Mouse (Mus musculus): ENCODE data around the gene Ar. TPM values are rescaled to one million over a fixed set of nuclear protein-coding genes. Genes with fewer than 3 reads are reported as not detected.
A peak's percentile ranks its signal among the peaks of the same experiment; 100 is the strongest.

The Ar gene
- 0.20 and 0.26 TPM in 2 replicates for polyA plus RNA-seq (2015; fragmentation: Nextera tagmentation; extraction: Ambion mirVana)

- 0 out of 2 replicates have a peak, but pooled peaks have one; percentile 23 for ATAC-seq
- no peaks in the 10 kb centered on the region for H3K9me3 ChIP-seq
- WGBS: 14% methylated on average over 21 of the region's 27 CpGs
- H3K27ac ChIP-seq: no peak within 1 kb of the TSS
- peak within 1 kb of the TSS; percentile 70 for H3K4me2 ChIP-seq (replicated peaks)
- H3K9ac ChIP-seq: no peak within 1 kb of the TSS
- peaks cover 26% of the 10 kb centered on the region for H3K27me3 ChIP-seq (replicated peaks)
- H3K36me3 ChIP-seq: no peaks in the 10 kb centered on the region
- H3K4me3 ChIP-seq (replicated peaks): peak within 1 kb of the TSS; percentile 35
- H3K4me1 ChIP-seq (replicated peaks): 0 out of 2 replicates have a peak, but pooled peaks cover 7% of the 10 kb centered on the region
These were observed at the start of gene Ar for GRCm38 (mm10) chrX:98148531-98149342. Ar (plus strand) TSS chrX:98148769.

DNA sequence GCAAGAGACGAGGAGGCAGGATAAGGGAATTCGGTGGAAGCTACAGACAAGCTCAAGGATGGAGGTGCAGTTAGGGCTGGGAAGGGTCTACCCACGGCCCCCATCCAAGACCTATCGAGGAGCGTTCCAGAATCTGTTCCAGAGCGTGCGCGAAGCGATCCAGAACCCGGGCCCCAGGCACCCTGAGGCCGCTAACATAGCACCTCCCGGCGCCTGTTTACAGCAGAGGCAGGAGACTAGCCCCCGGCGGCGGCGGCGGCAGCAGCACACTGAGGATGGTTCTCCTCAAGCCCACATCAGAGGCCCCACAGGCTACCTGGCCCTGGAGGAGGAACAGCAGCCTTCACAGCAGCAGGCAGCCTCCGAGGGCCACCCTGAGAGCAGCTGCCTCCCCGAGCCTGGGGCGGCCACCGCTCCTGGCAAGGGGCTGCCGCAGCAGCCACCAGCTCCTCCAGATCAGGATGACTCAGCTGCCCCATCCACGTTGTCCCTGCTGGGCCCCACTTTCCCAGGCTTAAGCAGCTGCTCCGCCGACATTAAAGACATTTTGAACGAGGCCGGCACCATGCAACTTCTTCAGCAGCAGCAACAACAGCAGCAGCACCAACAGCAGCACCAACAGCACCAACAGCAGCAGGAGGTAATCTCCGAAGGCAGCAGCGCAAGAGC, 1.3 kb downstream of the Ar start:
- Histone ChIP-seq H3K27me3 (replicated peaks) (peaks cover 26% of the 10 kb centered on the region), H3K4me1 (replicated peaks) (0 out of 2 replicates have a peak, but pooled peaks cover 7% of the 10 kb centered on the region), H3K27ac (no peak overlapping the region), H3K9ac (no peak overlapping the region), H3K4me3 (replicated peaks) (peak overlapping the region; percentile 29), H3K36me3 (no peaks in the 10 kb centered on the region), H3K4me2 (replicated peaks) (peak overlapping the region; percentile 70), H3K9me3 (no peaks in the 10 kb centered on the region)
- 21% methylated on average over 30 of the region's 30 CpGs for WGBS
- ATAC-seq: 0 out of 2 replicates have a peak, but pooled peaks have one; percentile 39

DNA sequence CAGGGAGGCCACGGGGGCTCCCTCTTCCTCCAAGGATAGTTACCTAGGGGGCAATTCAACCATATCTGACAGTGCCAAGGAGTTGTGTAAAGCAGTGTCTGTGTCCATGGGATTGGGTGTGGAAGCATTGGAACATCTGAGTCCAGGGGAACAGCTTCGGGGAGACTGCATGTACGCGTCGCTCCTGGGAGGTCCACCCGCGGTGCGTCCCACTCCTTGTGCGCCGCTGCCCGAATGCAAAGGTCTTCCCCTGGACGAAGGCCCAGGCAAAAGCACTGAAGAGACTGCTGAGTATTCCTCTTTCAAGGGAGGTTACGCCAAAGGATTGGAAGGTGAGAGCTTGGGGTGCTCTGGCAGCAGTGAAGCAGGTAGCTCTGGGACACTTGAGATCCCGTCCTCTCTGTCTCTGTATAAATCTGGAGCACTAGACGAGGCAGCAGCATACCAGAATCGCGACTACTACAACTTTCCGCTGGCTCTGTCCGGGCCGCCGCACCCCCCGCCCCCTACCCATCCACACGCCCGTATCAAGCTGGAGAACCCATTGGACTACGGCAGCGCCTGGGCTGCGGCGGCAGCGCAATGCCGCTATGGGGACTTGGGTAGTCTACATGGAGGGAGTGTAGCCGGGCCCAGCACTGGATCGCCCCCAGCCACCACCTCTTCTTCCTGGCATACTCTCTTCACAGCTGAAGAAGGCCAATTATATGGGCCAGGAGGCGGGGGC, 2.0 kb downstream of the Ar start:
- H3K4me1 ChIP-seq (replicated peaks): 0 out of 2 replicates have a peak, but pooled peaks cover 7% of the 10 kb centered on the region
- no peaks in the 10 kb centered on the region for H3K36me3 ChIP-seq
- peaks cover 26% of the 10 kb centered on the region for H3K27me3 ChIP-seq (replicated peaks)
- WGBS: 20% methylated on average over 33 of the region's 33 CpGs
- no peaks in the 10 kb centered on the region for H3K9me3 ChIP-seq
- no peak overlapping the region for H3K27ac ChIP-seq
- ATAC-seq: no peak
- H3K9ac ChIP-seq: no peak overlapping the region
- H3K4me3 ChIP-seq (replicated peaks): peak overlapping the region; percentile 29
- H3K4me2 ChIP-seq (replicated peaks): peak overlapping the region; percentile 70

- H3K4me1 ChIP-seq (replicated peaks): no peaks in the 10 kb centered on the region
- H3K4me2 ChIP-seq (replicated peaks): no peak overlapping the region
- H3K27me3 ChIP-seq (replicated peaks): no peaks in the 10 kb centered on the region
- H3K36me3 ChIP-seq: no peaks in the 10 kb centered on the region
- ATAC-seq: no peak
- H3K9me3 ChIP-seq: no peaks in the 10 kb centered on the region
- H3K9ac ChIP-seq: no peak overlapping the region
- H3K4me3 ChIP-seq (replicated peaks): no peak overlapping the region
- no peak overlapping the region for H3K27ac ChIP-seq
These were observed 41.2 kb downstream of the Ar start for GRCm38 (mm10) chrX:98189759-98190158.

- no peak overlapping the region for H3K9ac ChIP-seq
- 65% methylated on average over 3 of the region's 3 CpGs for WGBS
- H3K27ac ChIP-seq: no peak overlapping the region
- H3K4me3 ChIP-seq (replicated peaks): no peak overlapping the region
- H3K4me1 ChIP-seq (replicated peaks): no peaks in the 10 kb centered on the region
- no peaks in the 10 kb centered on the region for H3K27me3 ChIP-seq (replicated peaks)
- no peak for ATAC-seq
- no peak overlapping the region for H3K4me2 ChIP-seq (replicated peaks)
- H3K9me3 ChIP-seq: no peaks in the 10 kb centered on the region
- H3K36me3 ChIP-seq: no peaks in the 10 kb centered on the region
These were observed 57.2 kb downstream of the Ar start for GRCm38 (mm10) chrX:98205766-98206165.

- H3K4me2 ChIP-seq (replicated peaks): no peak overlapping the region
- WGBS: 72% methylated on average over 4 of the region's 4 CpGs
- no peak overlapping the region for H3K9ac ChIP-seq
- ATAC-seq: no peak
- H3K36me3 ChIP-seq: no peaks in the 10 kb centered on the region
- no peaks in the 10 kb centered on the region for H3K4me1 ChIP-seq (replicated peaks)
- H3K27me3 ChIP-seq (replicated peaks): no peaks in the 10 kb centered on the region
- H3K9me3 ChIP-seq: no peaks in the 10 kb centered on the region
- no peak overlapping the region for H3K27ac ChIP-seq
- no peak overlapping the region for H3K4me3 ChIP-seq (replicated peaks)
These were observed 58.6 kb downstream of the Ar start for GRCm38 (mm10) chrX:98207166-98207565.

- no peak for ATAC-seq
- WGBS: 50% methylated on average over 1 of the region's 1 CpGs
- Histone ChIP-seq H3K9ac (no peak overlapping the region), H3K4me3 (replicated peaks) (no peak overlapping the region), H3K27me3 (replicated peaks) (no peaks in the 10 kb centered on the region), H3K4me1 (replicated peaks) (no peaks in the 10 kb centered on the region), H3K27ac (no peak overlapping the region), H3K36me3 (no peaks in the 10 kb centered on the region), H3K9me3 (no peaks in the 10 kb centered on the region), H3K4me2 (replicated peaks) (no peak overlapping the region)
These were observed 67.5 kb downstream of the Ar start for GRCm38 (mm10) chrX:98216103-98216502.

GRCm38 (mm10) chrX:98239011-98239410, 90.4 kb downstream of the Ar start:
- Histone ChIP-seq H3K27ac (no peak overlapping the region), H3K36me3 (no peaks in the 10 kb centered on the region), H3K4me3 (replicated peaks) (no peak overlapping the region), H3K4me2 (replicated peaks) (no peak overlapping the region), H3K4me1 (replicated peaks) (no peaks in the 10 kb centered on the region), H3K27me3 (replicated peaks) (no peaks in the 10 kb centered on the region), H3K9me3 (no peaks in the 10 kb centered on the region), H3K9ac (no peak overlapping the region)
- 72% methylated on average over 4 of the region's 4 CpGs for WGBS
- ATAC-seq: no peak

DNA sequence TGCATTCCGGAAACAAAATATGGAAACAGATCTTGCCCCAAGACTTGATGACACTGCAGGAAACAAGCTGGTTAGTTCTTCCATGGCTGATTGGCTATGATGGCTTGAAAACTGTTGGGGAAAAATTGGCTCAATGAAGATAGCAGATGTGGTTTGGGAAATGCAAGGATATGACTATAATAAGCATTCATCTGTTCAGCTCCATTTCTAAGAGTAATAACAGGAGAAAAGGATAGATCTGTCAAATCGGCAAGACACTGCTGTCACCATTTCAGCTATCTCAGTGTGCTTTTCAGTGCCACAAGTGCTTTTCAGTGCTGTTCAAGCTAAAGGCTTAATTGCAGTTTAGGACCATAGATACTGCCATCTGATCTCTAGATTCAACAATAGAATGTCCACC, 96.5 kb downstream of the Ar start:
- H3K4me3 ChIP-seq (replicated peaks): no peak overlapping the region
- 80% methylated on average over 2 of the region's 2 CpGs for WGBS
- no peak overlapping the region for H3K4me2 ChIP-seq (replicated peaks)
- no peaks in the 10 kb centered on the region for H3K4me1 ChIP-seq (replicated peaks)
- H3K9me3 ChIP-seq: no peaks in the 10 kb centered on the region
- no peaks in the 10 kb centered on the region for H3K27me3 ChIP-seq (replicated peaks)
- no peak for ATAC-seq
- no peak overlapping the region for H3K9ac ChIP-seq
- H3K27ac ChIP-seq: no peak overlapping the region
- H3K36me3 ChIP-seq: no peaks in the 10 kb centered on the region

DNA sequence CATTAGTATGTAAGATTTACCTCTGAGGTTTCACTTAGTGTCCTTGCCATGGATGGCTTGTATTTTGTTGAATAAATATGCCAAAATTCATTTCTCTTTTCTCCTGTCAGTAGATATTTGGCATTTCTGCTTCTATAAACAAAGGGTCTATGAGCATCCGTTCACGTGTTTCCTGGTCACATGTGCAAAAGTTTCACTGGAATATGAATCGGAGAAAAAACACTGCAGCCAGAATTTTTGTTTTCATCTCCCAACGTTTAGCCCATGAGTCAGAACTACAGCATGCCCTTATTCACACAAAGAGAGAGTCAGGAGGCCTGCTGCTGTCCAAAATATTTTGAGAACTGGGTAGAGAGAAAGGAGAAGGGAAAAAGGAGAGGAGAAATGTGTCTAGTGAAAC, 99.8 kb downstream of the Ar start:
- H3K27me3 ChIP-seq (replicated peaks): no peaks in the 10 kb centered on the region
- no peak overlapping the region for H3K27ac ChIP-seq
- H3K4me1 ChIP-seq (replicated peaks): no peaks in the 10 kb centered on the region
- H3K9ac ChIP-seq: no peak overlapping the region
- H3K36me3 ChIP-seq: no peaks in the 10 kb centered on the region
- H3K4me3 ChIP-seq (replicated peaks): no peak overlapping the region
- H3K9me3 ChIP-seq: no peaks in the 10 kb centered on the region
- ATAC-seq: no peak
- no peak overlapping the region for H3K4me2 ChIP-seq (replicated peaks)
- 71% methylated on average over 4 of the region's 4 CpGs for WGBS

GRCm38 (mm10) chrX:98259620-98260019, 111.1 kb downstream of the Ar start:
- Histone ChIP-seq H3K27me3 (replicated peaks) (no peaks in the 10 kb centered on the region), H3K9me3 (no peaks in the 10 kb centered on the region), H3K36me3 (no peaks in the 10 kb centered on the region), H3K4me1 (replicated peaks) (no peaks in the 10 kb centered on the region), H3K4me2 (replicated peaks) (no peak overlapping the region), H3K9ac (no peak overlapping the region), H3K27ac (no peak overlapping the region), H3K4me3 (replicated peaks) (no peak overlapping the region)
- no peak for ATAC-seq
- 80% methylated on average over 2 of the region's 2 CpGs for WGBS

GRCm38 (mm10) chrX:98265755-98266154, 117.2 kb downstream of the Ar start:
- H3K4me3 ChIP-seq (replicated peaks): no peak overlapping the region
- WGBS: 93% methylated on average over 2 of the region's 2 CpGs
- H3K27me3 ChIP-seq (replicated peaks): no peaks in the 10 kb centered on the region
- H3K36me3 ChIP-seq: no peaks in the 10 kb centered on the region
- no peak for ATAC-seq
- no peaks in the 10 kb centered on the region for H3K4me1 ChIP-seq (replicated peaks)
- H3K9me3 ChIP-seq: no peaks in the 10 kb centered on the region
- no peak overlapping the region for H3K4me2 ChIP-seq (replicated peaks)
- no peak overlapping the region for H3K27ac ChIP-seq
- H3K9ac ChIP-seq: no peak overlapping the region
